Mouse (Mus musculus) liver, embryonic 14.5 days (tissue): ENCODE results near the gene Mss51.

ENCODE experiments used
- CTCF ChIP-seq: IDR thresholded peaks from 2 replicates; pipeline ENCODE4 v1.5.1; 2016; ENCODE audit warnings: antibody characterized with exemption, low read depth, control low read depth
- EP300 ChIP-seq: IDR thresholded peaks from 2 replicates; pipeline ENCODE4 v1.6.1; 2016; ENCODE audit warnings: antibody characterized with exemption, low read depth

- no peak for TF ChIP-seq CTCF
- no peak for TF ChIP-seq EP300
Measured at GRCm38 (mm10) chr14:20480195-20480579, 16.5 kb downstream of the Mss51 start.
